Mouse (Mus musculus) kidney, adult 2 months (tissue): ENCODE measurements around the gene Fam111a.

Source experiments
- CTCF ChIP-seq: fragments of 200-500 bp; conservative IDR thresholded peaks from 2 replicates; pipeline ENCODE4 v1.5.1; 2011; ENCODE audit warnings: low read depth, mild to moderate bottlenecking, control low read depth, low read length, moderate library complexity, mixed read lengths; ENCODE audit not compliant: insufficient read depth, insufficient read length
- POLR2A ChIP-seq: fragments of 200-500 bp; IDR thresholded peaks from one replicate; pipeline ENCODE4 v1.6.1; 2011; ENCODE audit warnings: low read depth, low read length, control low read depth

- TF ChIP-seq CTCF (peak; percentile 65), POLR2A (no peak)
These were observed 27.6 kb upstream of the Fam111a start for GRCm38 (mm10) chr19:12517671-12518540.
